Mouse (Mus musculus) cerebellum, postnatal 36 days (tissue): ENCODE data around the gene Fancc.
A peak's percentile ranks its signal among the peaks of the same experiment; 100 is the strongest.
"Not testable (repeated sequence)": the region's sequence is repeated elsewhere in the genome, so short reads cannot be mapped to it uniquely, and the experiment has no call there.

ENCODE experiments used
- DNase-seq, 2 experiments: peaks; one replicate each; pipeline ENCODE4 v3.0.0; 2021 to 2022; ENCODE audit warnings: mixed read lengths in 2 of 2

The Fancc gene

DNA sequence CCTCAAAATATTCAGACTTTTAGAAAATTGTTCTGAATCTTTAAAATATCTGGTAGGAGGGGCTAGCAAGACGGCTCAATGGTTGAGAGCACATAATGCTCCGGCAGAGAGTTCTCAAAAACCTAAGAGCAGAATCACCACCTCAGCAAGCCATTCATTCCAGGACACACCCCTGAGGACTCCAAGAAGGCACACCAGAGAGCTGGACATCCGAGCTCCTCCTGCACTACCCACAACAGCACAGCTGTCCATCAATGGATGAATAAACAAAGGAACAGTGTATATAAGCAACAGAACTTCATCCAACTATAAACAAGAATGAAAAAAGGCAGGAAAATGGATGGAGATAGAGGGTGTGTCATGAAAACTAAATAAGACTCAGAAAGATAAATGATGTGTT lies 80.3 kb downstream of the Fancc start:
- no peak for DNase-seq

DNA sequence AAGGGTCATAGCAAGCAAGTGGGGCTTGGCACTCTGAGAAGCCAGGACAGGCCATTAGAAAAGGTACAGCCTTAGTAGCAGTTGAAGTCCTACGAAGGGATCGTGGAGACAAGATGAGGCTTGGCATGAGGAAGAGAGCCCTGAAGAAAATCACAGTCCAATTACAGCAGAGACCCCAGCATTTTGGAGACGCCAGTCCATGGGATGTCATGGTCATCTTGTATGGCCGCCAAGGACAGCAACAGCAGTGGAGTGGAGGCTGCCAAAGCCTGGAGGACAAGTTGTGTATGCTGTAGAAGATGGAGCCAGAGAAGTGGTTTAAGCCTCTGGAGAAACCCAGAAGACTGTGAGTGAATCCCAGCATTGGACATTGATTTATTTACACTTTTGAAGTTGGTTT lies 84.4 kb downstream of the Fancc start:
- no peak for DNase-seq

DNA sequence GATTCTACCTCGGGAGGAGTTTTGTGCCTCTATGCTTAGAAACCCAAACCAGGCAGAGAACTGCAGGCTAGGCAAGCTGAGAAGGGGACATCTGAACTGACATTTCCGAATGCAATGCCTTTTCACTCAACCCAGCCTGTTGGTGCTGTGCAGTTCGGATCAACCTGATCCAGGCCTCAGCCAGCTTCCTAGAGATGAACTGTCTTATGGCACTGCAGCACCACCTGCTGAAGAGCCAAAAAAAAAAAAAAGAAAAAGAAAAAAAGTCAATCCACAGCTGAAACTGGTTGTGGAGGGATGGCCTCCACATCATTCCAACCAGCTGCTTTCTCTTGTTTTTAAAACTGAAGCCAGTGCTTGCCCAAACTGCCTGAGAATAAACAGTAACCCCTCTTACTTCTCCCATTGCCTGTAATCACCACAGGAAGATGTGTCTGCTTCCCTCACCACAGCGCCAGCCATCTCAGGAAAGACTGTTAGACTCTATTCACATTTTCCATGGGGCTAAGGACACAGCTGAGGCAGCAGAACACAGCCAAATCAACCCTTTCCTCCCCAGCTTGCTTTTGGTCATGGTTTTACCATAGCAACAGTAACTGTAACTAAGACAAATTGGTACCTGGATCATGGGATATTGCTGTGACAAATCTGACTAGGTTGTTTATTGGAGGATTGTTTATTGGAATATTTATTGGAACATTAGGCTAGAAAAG lies 85.6 kb downstream of the Fancc start:
- DNase-seq = no peak

DNA sequence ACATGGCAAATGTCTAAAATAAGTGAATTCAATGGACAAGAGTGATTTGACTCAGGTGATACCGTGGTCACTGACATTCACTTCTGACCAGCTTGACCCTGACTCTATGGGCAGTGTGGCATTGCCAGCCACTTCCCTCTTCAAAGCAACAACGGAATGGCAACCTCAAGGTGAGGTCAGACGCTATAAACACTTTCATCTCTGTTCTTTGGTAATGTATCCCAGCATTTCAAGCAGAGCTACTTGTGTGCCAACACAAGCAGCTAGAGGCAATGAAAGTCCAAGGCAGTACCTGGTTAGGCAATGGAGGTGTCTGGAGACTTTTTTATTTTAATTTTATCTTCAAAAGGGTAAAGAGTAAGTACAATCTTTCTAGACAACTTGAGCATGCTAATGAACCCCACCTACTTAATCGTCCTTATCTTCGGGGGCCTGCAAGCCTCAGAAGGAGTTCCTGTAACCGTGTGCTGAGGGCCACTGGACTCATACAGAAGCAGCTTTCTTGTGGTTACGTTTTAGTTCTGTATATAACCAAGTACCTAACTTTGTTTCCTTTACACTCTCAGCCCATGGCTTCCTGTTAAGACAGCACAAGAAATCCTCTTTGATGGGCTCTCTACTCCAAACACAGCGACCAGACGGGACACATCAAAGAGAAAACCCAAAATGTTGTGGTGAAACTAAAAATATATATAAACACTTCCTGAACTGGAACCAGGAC lies 86.3 kb downstream of the Fancc start:
- no peak for DNase-seq

DNA sequence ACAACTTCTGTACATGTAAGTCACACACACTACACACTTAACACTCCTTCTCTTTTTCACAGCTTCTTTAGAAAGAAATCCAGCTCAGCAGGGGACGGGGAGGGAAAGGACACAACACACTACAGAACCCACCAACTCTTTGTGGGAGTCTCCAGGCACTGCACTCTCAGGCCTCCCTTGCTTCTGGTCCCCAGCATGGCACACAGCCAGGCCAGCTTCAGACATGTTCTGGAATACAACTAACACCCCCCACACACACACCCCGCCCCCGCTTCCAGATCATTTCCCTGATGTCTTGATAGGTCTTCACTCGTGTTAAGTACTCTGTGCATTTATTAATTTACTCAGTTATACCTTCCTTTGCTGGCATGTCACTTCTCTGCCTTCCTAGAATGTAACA lies 91.9 kb downstream of the Fancc start:
- DNase-seq = no peak

DNA sequence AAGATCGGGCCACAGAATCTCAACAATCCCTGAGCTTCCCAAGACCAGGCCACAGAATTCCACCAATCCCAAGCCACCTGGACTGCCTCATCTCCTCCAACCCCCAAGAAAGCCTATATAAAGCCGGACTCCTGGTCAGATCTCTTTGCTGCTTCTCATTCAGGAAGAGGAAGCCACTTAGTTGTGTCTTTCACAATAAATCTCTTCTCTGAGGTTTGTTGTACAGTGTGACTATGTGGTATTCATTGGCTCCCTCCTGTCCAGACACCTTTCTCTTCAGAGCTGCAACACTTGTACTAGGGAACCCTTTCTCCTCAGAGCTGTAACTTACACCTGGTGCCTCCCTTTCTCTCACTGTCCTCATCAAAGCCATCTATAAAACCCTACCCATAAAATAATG lies 92.4 kb downstream of the Fancc start:
- no peak for DNase-seq

DNA sequence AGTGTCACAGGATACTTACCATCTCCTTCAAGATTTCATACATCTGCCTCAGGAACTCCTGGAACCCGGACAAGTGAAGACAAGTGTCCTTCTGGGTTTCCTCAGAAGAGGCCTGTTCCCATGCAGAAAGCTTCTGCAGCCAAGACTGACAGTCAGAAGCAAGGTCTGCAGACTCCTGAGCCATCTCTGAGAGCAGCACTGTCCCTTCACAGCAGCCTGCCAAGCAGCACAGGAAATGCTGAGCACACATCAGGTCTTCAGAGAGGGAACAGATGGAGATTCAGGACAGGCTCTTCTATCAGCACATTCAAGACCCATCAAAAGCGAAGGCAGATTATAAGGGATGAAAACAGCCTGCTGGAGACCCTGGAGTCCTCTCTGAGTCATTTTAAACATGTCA lies 94.3 kb downstream of the Fancc start:
- peak; percentile 25 to 27 for DNase-seq

DNA sequence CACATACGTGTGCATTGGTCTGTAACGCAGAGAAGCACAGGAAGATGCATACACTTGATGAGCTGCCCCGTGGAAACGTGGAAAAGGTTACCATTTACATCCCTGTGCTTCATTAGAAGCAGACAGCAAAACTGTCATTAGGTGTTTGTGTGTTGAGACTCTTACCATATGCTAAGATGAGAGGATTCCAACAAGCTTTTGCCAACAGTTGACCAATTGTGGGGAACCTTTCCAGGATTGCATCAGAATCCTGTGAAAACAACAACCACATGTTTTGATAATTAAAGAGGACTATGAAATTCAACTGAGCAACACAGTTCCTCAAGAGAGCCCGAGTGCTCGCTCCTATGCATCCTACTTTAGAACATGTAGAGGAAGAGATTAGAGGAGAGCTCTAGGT lies 97.0 kb downstream of the Fancc start:
- peak; percentile 14 to 26 for DNase-seq

DNA sequence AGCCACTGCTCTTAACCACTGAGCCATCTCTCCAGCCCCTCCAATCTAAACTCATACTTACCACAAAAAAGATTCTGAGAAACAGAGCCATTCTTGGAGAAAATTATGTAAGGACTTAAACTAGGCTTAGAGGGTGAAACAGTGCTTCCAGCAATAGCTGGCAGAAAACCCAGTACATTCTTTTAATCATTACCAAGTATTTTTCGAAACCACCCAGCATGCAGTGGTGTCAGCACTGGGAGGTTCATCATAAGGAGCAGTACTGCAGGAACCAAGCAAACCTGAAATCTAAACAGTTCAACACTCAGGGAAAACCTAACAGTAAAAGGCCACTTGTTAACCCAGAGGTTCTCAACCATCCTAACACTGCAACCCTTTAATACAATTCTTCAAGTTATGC lies 99.7 kb downstream of the Fancc start:
- DNase-seq = no peak

DNA sequence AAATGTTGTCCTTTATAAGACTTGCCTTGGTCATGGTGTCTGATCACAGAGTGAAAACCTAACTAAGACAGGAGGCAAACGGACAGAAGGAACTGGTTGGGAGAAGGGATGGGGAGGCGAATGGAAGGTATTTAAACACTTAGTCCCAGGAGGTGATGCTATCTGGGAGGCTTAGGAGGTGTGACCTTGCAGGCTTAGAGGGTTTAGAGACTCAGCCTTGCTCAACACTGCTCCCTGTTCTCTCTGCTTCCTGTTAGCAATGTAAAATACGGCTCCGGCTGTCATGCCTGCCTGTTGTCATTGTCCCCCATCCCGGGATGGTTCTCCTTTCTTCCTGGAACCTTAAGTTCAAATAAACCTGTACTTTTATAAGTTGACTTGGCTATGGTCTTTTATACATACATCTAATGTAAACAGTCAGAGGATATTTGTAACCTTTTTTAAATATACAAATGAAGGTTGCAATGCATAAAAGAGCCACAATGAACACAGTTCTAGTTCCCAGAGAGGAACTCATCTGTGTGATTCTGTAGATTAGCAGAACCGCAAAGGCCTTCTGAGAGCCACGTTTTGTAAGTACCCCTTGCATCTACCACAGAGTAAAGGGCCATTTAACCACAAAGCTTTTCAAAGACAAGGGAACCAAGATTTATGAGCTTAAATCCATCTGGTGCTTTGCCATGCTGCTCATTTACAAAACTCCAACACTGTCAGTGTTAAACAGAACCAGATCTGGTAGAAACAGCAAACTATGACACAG lies 102.6 kb downstream of the Fancc start:
- no peak for DNase-seq

DNA sequence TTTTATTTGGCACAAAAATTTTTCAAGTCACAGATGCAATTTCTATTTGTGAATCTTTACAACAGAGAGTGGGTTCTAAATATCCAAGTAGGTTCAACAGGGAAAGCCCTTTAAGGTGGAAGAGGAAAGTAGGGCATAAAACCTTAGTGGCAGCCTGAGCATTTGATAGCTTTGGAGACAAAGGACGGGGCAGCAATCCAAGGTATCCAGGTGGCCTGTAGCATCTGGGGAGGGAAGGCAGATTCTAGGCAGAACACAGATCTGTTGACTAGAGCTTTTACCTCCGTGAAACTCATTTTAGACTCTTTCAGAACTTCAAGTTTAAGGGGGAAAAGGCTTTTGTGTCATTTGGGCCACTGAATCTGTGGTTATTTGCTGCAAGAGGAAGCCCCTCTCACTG lies 111.8 kb downstream of the Fancc start:
- peak; percentile 65 to 71 for DNase-seq

DNA sequence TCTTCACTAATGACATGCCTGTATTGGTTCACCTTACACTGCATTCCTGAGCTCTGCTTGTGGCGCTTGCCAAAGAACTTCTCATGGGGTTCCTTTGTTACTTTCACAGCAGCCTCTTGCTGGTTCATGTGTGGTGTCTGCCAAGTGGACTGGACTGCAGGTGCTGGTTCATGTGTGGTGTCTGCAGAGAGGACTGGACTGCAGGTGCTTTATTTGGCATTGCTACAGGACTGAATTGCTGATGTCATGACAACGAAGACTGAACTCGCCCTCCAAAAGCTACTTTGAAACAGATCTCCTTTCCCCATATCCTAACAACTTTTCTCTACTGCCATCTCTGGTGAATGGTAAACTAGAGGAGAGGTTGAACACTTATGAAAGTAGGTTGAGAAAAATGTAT lies 112.3 kb downstream of the Fancc start:
- DNase-seq = no peak

DNA sequence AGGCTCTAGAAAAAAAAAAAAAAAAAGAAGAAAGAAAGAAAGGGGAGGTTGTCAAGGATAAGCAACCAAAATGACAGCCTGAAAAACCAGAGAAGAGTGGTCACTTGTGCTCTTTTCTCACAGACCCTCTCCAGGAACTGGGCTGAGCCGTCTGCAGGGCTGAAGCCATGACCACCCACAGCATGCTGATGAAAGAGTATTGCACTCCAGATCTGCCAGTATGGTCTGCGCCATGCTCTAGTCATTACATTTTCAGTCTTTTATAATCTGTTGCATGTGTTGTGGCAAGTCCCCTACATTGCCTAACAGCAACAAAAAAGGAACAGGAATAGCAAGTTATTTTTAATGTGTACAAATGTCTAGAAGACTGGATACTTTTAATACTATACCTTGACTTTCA lies 114.9 kb downstream of the Fancc start:
- no peak for DNase-seq

DNA sequence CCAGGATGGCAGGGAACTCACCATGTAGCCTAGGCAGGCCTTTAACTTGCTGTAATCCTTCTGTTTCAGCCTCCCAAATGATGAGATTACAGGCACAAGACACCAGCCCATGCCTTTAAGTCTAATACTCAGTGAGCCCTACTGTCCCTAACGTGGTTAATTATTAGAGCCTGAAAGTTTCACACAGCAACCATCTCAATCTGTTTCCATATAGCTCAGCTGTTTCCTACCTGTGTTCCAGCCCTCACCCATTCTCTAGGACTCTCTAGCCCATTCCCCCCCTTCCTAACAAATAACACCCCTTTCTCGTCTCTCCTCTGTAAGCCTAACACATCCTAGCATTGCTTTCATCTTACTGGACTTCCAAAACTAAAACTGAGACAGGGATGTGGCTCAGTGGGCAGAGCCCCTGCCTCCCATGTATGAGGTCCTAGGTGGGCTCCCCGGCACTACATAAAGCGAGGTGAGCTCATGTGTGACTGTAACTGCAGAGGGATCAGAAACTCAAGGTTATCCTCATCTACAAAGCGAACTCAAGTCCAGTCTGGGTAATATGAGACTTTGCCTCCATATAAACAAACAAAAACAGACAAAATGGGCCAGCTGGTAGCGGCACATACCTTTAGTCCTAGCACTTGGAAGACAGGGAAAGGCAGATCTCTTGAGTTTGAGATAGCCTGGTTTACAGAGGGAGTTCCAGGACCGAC lies 123.5 kb downstream of the Fancc start:
- DNase-seq = no peak

DNA sequence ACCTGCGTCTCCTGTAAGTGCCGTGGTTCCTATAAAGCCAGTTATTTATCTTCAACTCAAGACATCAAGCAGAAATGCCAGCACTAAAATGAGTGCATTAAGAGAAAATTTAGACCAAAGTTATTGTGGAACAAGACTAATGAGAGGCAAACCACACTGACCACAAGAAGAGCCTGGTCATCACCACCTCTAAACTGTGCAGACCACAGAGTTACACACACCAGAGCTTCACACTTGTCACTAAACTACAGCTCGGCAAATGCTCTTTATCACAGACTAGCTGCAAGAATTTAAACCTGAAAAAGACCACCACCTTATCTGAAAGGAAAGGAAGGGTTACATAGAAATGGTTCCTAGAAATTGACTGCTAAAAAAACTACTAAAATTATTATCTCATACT lies 135.3 kb downstream of the Fancc start:
- no peak for DNase-seq

DNA sequence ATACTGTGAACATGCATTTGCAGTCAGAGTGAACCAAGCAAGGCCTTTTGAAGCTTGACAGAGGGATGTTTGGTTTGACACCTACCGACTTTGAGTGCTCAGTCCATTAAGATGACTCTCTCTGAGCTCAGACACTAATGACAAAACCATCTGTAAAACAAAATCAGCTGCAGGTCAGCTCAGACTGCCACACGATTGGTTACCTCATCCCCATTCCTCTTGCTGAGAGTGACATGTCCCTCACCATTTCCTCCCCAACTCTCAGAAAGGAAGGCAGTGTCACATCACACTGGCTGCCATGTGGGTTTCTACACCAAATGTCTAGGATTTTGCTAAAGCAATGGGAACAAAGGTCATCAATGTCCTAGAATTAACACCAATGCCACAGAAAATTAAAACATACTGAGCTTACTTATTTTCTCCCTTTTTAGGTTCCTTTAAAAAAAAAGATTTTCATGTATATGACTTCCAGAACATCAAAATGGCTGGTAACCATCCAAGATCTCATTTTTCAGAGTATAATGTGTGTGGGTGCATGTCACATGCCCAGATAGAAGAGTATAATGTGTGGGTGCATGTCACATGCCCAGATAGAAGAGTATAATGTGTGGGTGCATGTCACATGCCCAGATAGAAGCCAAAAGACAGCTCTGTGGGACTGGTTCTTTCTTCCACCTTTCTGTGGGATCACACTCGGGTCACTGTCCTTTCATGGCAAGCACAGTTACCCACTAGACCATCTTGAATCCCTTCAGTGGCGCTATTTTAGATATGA lies 136.8 kb downstream of the Fancc start:
- no peak for DNase-seq

DNA sequence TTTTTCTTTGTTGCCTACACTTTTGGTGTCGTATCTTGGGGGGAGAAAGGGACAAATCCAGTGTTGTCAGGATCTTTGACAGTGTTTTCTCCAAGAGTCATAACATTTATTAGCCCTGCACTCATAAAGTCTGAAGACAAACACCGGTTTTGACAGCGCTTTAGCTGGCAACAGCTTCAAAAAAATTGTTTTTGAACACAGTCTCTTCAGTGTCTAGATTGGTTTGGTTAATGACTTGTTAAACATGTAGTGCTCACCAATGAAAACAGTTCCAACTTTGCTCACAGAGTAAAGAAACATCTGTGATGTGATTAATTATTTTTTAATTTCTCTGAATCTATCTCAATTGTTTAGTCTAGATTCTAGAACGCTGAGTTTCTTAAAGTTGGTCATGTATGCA lies 137.7 kb downstream of the Fancc start:
- DNase-seq = no peak

DNA sequence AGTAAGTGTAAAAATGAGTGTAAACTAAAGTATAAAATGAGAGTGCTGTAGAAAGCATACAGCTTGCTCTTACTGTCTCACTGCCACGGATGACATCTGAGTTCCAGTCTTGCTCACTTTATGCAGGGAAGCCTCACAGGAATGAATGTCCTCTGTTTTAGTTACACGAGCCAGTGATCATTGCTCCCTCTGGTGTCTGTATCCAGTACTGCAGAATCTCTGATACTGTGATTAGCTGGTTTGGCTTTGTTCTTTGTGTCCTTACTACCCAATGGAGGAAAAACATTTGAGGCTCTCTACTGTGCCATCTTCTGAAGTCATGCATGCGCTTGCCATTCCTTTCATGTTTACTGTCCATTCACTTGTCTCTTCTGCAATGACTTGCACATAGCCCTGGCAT lies 140.5 kb downstream of the Fancc start:
- DNase-seq = peak; percentile 46 to 78

DNA sequence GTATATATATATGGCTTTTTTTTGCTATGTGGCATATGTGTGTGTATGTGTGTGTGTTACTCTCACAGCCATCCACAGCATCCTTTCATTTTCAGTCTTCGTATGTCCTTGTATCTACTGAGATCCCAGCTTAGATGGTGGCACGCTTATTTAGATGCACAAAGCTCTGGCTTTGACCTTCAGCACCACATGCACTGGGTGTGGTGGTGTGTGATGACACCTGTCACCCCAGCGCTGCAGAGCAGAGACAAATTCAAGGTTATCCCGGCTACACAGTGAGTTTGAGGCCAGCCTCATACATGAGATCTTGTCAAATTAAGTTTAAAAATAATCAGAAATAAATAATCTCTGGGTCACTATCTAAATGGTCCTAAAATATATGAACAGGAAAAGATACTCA lies 141.0 kb downstream of the Fancc start:
- DNase-seq = no peak

DNA sequence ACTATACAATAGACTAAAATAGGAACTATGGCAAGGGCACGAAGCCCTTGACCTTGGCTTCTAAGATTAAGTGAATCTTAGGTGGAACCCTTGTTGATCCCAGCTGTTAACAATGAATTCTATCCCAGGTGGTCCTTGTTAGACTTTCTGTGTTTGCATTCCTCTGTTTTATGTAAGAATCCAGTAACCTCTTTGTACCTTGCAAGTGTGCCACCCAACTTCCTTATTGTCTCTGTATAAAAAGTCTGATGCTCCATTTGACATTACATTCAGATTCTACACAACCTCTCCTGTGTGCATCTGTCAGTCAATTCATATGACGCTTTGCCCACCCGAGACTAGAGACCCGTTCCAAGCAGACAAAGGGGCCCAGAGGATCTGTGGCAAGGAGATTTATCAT lies 143.8 kb downstream of the Fancc start:
- DNase-seq = not testable (repeated sequence)

DNA sequence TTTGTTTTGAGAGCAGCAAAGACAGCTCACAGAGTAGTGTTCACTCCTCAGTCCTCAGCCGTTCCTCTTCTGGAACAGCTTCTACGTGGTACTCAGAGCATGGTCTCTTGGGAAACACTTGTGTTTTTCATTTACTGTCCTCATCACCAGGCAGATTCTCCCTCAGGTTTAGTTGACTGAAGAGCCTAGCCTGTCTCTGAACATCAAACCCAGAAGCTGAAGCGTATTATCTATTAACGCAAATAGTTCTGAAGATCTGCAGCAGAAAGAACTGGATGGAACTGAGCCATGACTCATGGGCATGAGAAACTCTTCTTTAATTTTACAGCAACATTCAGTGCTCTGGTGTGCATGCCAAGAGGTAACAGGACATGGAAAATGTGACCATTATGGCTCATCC lies 147.0 kb downstream of the Fancc start:
- DNase-seq = no peak

DNA sequence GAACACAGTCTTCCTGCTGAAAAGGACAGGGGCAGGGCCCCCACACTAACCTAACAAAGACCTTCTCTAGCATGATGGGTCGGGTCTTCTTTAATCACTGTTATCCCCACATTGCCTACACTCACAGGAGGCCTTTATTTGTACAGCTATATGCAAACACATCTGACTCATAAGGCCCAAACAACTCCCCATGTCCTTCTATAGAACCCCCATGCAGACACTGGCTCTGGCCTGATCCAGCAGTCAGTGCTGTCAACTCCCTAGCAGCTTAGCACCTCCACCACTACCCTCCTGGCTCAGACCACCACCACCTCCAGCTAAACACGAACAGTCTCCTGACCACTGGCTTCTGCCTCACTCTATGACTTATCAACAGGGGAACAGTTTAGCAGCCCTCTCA lies 149.4 kb downstream of the Fancc start:
- DNase-seq = no peak
